Mouse (Mus musculus) layer of hippocampus, postnatal 36 days (tissue): ENCODE measurements around the gene Zyg11a. TPM values are rescaled to one million over a fixed set of nuclear protein-coding genes. Genes with fewer than 3 reads are reported as not detected.
"Not testable (repeated sequence)": the region's sequence is repeated elsewhere in the genome, so short reads cannot be mapped to it uniquely, and the experiment has no call there.

ENCODE experiments used
- DNase-seq, 2 experiments: peaks; one replicate each; pipeline ENCODE4 v3.0.0; 2022
- total RNA-seq, 2 experiments: library from RNA; stranded (reverse); gene quantifications; 2 replicates each; pipeline ENCODE4 v1.2.3; 2021

The Zyg11a gene
- not detected for total RNA-seq

- DNase-seq, result no peak
Observed at GRCm38 (mm10) chr4:108217332-108218179, at the start of gene Zyg11a. Gene Zyg11a (minus strand): TSS chr4:108218048.

DNA sequence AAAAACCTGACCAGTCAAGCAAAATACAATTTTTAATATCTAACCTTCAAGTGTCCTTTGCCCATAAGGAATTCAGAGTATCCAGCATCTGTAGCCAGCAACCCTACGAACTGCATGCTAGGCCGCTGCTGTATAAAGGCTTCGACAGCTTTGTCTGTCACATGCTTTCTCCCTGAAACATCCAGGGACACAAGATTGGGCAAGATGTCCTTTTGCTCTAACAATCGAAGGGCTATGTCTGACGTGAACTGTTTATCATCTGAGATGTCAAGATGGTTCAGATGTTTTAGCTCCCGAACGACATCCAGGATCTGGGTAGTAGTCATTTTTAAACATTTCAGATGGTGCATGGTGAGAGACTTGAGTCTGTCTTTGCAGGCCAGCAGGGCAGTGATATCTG is 47.9 kb upstream of the Zyg11a start:
- DNase-seq, result no peak

- no peak for DNase-seq
Observed at GRCm38 (mm10) chr4:108253317-108253716, 35.5 kb upstream of the Zyg11a start.

GRCm38 (mm10) chr4:108250501-108250900 is 32.7 kb upstream of the Zyg11a start:
- DNase-seq, result no peak

- DNase-seq, result no peak
Observed at GRCm38 (mm10) chr4:108249314-108249713, 31.5 kb upstream of the Zyg11a start.

GRCm38 (mm10) chr4:108233654-108234053 is 15.8 kb upstream of the Zyg11a start:
- no peak for DNase-seq

DNA sequence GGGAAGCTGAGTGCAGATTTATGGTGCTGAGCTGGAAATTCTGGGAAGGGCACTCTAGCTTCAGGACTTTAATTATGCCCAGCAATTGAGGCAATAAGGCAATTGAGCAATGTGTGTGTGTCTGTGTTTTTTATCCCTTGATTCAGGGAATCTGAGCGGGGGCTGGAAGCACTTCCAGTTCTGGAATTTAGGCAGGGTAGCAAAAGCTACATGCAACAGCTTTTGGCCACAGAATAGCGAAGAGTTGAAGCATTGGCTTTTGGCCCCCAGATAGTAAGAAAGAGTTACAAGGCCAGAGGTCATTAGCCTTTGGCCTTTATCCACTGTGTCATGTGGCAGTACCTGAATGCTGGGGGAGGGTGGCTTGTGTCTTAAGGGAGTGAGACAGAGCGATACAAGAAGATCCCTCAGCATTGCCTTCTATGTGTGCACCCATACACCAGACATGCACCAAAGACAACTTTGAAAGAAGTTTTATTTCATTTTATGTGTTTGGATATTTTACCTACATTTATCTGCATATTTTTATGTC is 7.6 kb upstream of the Zyg11a start:
- no peak for DNase-seq

GRCm38 (mm10) chr4:108222507-108222906 is 4.7 kb upstream of the Zyg11a start:
- DNase-seq, result no peak

DNA sequence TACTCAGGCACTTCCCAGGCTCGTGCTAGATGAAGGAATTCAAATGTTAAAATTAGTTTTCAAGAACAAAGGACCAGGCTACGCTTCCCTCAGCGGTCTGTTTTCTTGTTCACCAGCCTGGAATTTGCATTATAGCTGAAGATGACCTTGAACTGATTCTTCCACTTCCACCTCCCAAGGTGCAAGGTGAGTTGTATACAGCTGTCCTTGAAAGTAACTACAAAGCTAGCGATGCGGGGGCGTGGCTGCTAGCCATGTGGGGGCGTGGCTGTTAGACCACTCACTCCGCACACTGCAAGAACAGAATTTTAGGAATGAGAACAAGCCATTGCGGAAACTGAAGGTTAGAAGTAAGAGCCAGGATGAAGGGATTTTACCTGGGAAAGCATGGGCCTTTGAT is 1.2 kb upstream of the Zyg11a start:
- no peak for DNase-seq

DNA sequence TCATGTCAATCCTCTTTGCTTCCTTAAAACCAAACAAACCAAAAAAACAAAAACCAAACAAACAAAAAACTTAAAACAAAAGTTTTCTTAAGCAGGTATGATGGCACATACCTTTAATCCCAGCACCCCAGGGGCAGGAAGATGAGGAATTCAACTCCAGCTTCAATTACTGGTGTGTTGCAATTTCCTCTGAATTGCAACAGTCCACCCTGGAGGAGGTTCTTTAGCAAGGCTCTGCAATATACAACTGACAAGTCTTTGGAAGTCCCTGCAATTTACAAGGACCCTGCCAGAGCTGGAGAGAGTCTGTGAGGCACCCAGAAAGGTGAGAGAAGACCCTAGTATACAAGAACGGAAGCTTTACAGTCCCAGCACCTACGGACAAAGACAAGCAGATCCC is 4.8 kb downstream of the Zyg11a start:
- DNase-seq, result no peak

GRCm38 (mm10) chr4:108204629-108205028 is 13.2 kb downstream of the Zyg11a start:
- no peak for DNase-seq

DNA sequence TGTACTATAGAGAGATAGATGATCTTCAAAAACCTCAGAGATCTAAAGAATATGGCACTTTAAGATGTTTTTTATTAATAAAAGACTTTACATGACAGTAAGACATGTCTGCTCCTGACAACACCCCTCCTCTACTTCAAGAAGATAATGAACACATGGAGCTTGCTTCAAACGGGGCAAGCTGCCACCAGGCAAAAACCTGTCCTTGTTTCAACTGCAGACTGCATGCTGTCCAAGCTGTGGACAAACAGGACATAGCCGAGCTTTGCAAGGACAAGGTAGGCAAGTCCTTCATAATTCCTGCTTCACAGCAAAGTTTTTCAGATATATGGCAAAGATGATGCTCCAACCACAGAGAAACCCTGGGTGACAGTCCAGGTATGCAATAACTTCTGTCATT is 18.6 kb downstream of the Zyg11a start:
- DNase-seq, result no peak

GRCm38 (mm10) chr4:108196277-108196855 is 21.5 kb downstream of the Zyg11a start:
- peak in 1 of 2 experiments; percentile 7 for DNase-seq

DNA sequence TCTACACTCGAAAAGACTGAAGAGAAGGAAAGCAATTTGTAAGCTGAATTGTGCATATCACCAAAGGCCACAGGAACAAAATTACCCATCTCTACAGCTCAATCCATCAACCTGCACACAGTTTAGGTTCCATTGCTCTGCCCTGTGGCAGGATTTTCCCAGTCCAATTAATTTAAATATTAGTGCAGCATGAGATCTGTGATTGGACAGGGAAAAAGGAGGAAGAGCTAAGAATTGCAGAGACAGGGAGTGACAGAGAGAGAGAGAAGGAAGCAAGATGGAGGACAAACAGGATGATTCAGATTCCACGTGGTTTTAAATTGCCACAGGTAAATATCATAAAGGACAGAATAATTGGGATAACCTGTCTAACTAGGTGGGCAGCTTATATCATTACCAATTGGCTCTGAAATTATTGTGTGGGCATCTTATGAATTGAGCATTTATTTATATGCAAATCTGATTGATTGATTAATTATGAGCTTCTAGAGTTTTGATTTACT is 25.0 kb downstream of the Zyg11a start:
- no peak for DNase-seq

GRCm38 (mm10) chr4:108182278-108182677 is 35.6 kb downstream of the Zyg11a start:
- no peak for DNase-seq

DNA sequence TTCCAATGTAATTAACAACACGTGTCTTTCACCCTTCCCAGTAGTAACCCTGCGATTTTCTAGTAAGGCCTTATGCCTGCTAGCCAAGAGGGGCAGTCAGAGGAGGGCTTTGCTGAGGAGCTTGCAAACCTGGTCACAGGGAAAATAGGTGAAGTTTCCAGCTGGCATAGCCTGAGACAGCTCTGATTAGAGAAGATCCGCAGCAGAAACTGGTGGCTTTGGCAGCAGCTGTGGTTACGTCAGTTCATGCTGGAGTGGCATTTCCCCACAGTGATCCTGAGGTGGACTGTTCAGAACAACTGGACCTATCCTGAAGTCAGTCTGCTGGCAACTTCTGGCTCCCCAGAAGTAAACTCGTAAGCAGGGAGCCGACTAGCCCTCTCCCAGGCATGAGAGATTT is 49.8 kb downstream of the Zyg11a start:
- DNase-seq, result no peak

GRCm38 (mm10) chr4:108166874-108167273 is 51.0 kb downstream of the Zyg11a start:
- no peak for DNase-seq

- peak in 1 of 2 experiments; percentile 9 for DNase-seq
Observed at GRCm38 (mm10) chr4:108165152-108165895, 52.5 kb downstream of the Zyg11a start, which contains the start of gene Echdc2. Gene Echdc2 (plus strand): TSS chr4:108165437.

GRCm38 (mm10) chr4:108163291-108163690 is 54.6 kb downstream of the Zyg11a start:
- DNase-seq, result no peak

DNA sequence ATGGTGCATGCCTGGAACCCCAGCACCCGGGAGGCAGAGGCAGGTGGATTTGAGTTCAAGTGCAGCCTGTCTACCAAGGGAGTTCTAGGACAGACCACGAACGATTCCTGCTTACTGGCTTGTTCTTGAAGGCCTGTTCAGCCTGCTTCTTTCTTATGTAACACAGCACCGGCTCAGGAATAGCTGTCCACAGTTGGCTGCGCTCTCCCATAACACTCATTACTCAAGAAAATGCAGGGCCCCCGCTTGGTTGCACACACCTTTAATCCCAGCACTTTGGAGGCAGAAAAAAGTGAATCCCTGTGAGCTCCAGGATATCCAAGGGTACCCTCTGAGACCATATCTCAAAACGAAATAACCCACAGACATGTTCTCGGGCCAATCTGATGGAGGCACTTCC is 55.9 kb downstream of the Zyg11a start:
- DNase-seq, result no peak

DNA sequence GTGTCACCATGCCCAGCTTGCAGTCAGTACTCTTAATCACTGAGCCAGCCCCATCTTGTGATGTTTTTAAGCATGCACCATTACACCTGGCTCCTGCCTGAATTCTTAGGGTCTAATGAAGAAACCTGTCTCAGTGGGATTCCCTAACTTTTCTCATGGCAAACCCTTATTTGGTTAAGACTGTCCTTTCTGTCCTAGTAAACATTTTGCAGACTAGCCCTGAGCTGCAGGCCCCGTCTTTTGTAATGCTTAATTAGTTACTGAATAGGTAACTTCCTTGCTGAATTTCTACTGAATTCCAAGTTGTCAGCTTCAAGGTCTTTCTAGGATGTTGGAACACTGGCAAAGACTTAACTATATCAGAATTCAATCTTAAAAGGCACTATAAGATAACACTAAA is 62.7 kb downstream of the Zyg11a start:
- not testable (repeated sequence) for DNase-seq

- not testable (repeated sequence) for DNase-seq
Observed at GRCm38 (mm10) chr4:108145554-108145953, 72.3 kb downstream of the Zyg11a start.

- DNase-seq, result no peak
Observed at GRCm38 (mm10) chr4:108144880-108145279, 73.0 kb downstream of the Zyg11a start, which contains the start of gene Scp2. Gene Scp2 (minus strand): TSS chr4:108144998.
